ENCODE assay signal across 8 mouse cellular contexts in genomic region chr5:111408470-111409105, GRCm38 (mm10). TPM values are rescaled to one million over a fixed set of nuclear protein-coding genes. Genes with fewer than 3 reads are reported as not detected.
A peak's percentile ranks its signal among the peaks of the same experiment; 100 is the strongest.
DNase-seq lines count a peak whose midpoint lies in the region; ATAC-seq lines count a peak whose summit lies in the region.
"Had no signal": no experiment of that assay in that cellular context is flagged by ENCODE, and none has a peak within 500 bp of the region (broad histone marks: within the 10 kb centered on the region; RNA-seq: fewer than 3 reads in every experiment).

No protein-coding gene starts in this region.

- H3K36me3 ChIP-seq in embryonic facial prominence, embryonic 15.5 days = no peaks in the 10 kb centered on the region
- no peaks in the 10 kb centered on the region for H3K36me3 ChIP-seq in limb, embryonic 11.5 days (ENCODE audit: control insufficient read depth, insufficient read depth, low read length)
- H3K36me3 ChIP-seq in midbrain, embryonic 15.5 days (replicated peaks) = no peaks in the 10 kb centered on the region
- H3K36me3 ChIP-seq: liver, embryonic 15.5 days had no signal

- H3K27ac ChIP-seq in embryonic facial prominence, embryonic 15.5 days (replicated peaks) = peak overlapping the region; percentile 87
- peak overlapping the region; percentile 43 for H3K27ac ChIP-seq in limb, embryonic 11.5 days (replicated peaks; ENCODE audit: low read depth, low read length)
- no peak overlapping the region for H3K27ac ChIP-seq in midbrain, embryonic 15.5 days
- H3K27ac ChIP-seq: liver, embryonic 15.5 days had no signal

- peaks cover 30% of the 10 kb centered on the region for H3K4me1 ChIP-seq in embryonic facial prominence, embryonic 15.5 days
- H3K4me1 ChIP-seq in limb, embryonic 11.5 days (ENCODE audit: control insufficient read depth, insufficient read depth, low read length) = peaks cover 16% of the 10 kb centered on the region
- peaks cover 15% of the 10 kb centered on the region for H3K4me1 ChIP-seq in midbrain, embryonic 15.5 days

- intact Hi-C loops in gastrocnemius, postnatal 14 days (cut with DNase I; ENCODE audit: low total_unique reads) = loop anchor here (5.0 kb wide), 1 partner anchor 744 kb away; no protein-coding TSS in a partner anchor

- DNase-seq in gastrocnemius, postnatal 14 days = peak; percentile 54
- peak; percentile 67 for DNase-seq in limb, embryonic 11.5 days (ENCODE audit: low spot score)
- no peak for DNase-seq in layer of hippocampus, postnatal 25 days (ENCODE audit: extremely low spot score in 1 of 2, low spot score in 1 of 2)
- DNase-seq in B cell, adult 2 months = no peak
- DNase-seq in ovary, adult 18-20 months (ENCODE audit: low spot score) = no peak

- WGBS in embryonic facial prominence, embryonic 15.5 days = 5% methylated on average over 14 of the region's 14 CpGs
- 2% methylated on average over 14 of the region's 14 CpGs for WGBS in limb, embryonic 11.5 days
- whole genome bisulfite sequencing in midbrain, embryonic 15.5 days = 15% methylated on average over 14 of the region's 14 CpGs

- peak; percentile 76 for ATAC-seq in embryonic facial prominence, embryonic 15.5 days (ENCODE audit: insufficient number of reproducible peaks, low FRiP score, low TSS enrichment, low read depth)
- ATAC-seq in limb, embryonic 11.5 days (ENCODE audit: insufficient number of reproducible peaks, low FRiP score, low TSS enrichment, low read depth) = peak; percentile 69; the same call in 1 of the 2 replicates
- 0 out of 2 replicates have a peak, but pooled peaks have one; percentile 15 for ATAC-seq in midbrain, embryonic 15.5 days (replicated peaks)

- H3K9ac ChIP-seq in embryonic facial prominence, embryonic 15.5 days = no peak overlapping the region
- H3K9ac ChIP-seq in limb, embryonic 11.5 days (ENCODE audit: low read length) = 0 out of 2 replicates have a peak overlapping the region, but pooled peaks have one; percentile 32
- H3K9ac ChIP-seq in midbrain, embryonic 15.5 days = no peak overlapping the region
- H3K9ac ChIP-seq: liver, embryonic 15.5 days had no signal

- no peak overlapping the region for H3K4me3 ChIP-seq in embryonic facial prominence, embryonic 15.5 days (replicated peaks)
- H3K4me3 ChIP-seq in limb, embryonic 11.5 days (ENCODE audit: low read depth, low read length) = no peak overlapping the region
- H3K4me3 ChIP-seq in midbrain, embryonic 15.5 days = no peak overlapping the region
- H3K4me3 ChIP-seq: liver, embryonic 15.5 days had no signal

- H3K27me3 ChIP-seq in embryonic facial prominence, embryonic 15.5 days = peaks cover 4% of the 10 kb centered on the region; the same call in 1 of the 2 replicates
- H3K27me3 ChIP-seq in limb, embryonic 11.5 days (ENCODE audit: control insufficient read depth, insufficient read depth, low read length) = peaks cover 25% of the 10 kb centered on the region
- H3K27me3 ChIP-seq in midbrain, embryonic 15.5 days (replicated peaks) = no peaks in the 10 kb centered on the region

- no peaks in the 10 kb centered on the region for H3K9me3 ChIP-seq in embryonic facial prominence, embryonic 15.5 days (replicated peaks)
- no peaks in the 10 kb centered on the region for H3K9me3 ChIP-seq in limb, embryonic 11.5 days (ENCODE audit: control insufficient read depth, low read length)
- H3K9me3 ChIP-seq in midbrain, embryonic 15.5 days = no peaks in the 10 kb centered on the region
- H3K9me3 ChIP-seq: liver, embryonic 15.5 days had no signal

- H3K4me2 ChIP-seq in embryonic facial prominence, embryonic 15.5 days (replicated peaks) = peak overlapping the region; percentile 30
- H3K4me2 ChIP-seq in limb, embryonic 11.5 days (ENCODE audit: low read depth, severe bottlenecking) = peak overlapping the region; percentile 18; the same call in 1 of the 2 replicates
- H3K4me2 ChIP-seq in midbrain, embryonic 15.5 days = no peak overlapping the region
- H3K4me2 ChIP-seq: liver, embryonic 15.5 days had no signal

RNA-seq across cellular contexts. Expression of gene Mn1, which starts 8.6 kb away (rescaled TPM):
- 34.1 and 39.3 TPM in 2 replicates for polyA plus RNA-seq in embryonic facial prominence, embryonic 15.5 days (2015; fragmentation: Nextera tagmentation; extraction: Ambion mirVana)
- total RNA-seq in gastrocnemius, postnatal 14 days (2021) = 10 to 100 TPM; 33.8 to 58.1 TPM
- 11.0 and 12.4 TPM in 2 replicates for polyA plus RNA-seq in limb, embryonic 11.5 days (2014; fragmentation: Nextera tagmentation; extraction: Ambion mirVana)
- 60.1 and 64.8 TPM in 2 replicates for polyA plus RNA-seq in midbrain, embryonic 15.5 days (2015; fragmentation: Nextera tagmentation; extraction: Ambion mirVana)
- total RNA-seq in layer of hippocampus, postnatal 25 days (2021) = 10 to 100 TPM; 40.0 to 40.1 TPM

Comparison
In these comparisons a context has a peak if more than half of its experiments do, and no peak if none do; other contexts are left out.
1. ATAC-seq: peak in every context shown above with its lines; median percentile 76 in embryonic facial prominence, embryonic 15.5 days; 69 in limb, embryonic 11.5 days; 15 in midbrain, embryonic 15.5 days.
2. DNase-seq: peak in gastrocnemius, postnatal 14 days (single experiment) and limb, embryonic 11.5 days (single experiment); none in layer of hippocampus, postnatal 25 days (0 of 2), B cell, adult 2 months (0 of 2) and ovary, adult 18-20 months (single experiment).